Comparison of ENCODE assay signal across 9 mouse cellular contexts in genomic region chr2:112538783-112539182, GRCm38 (mm10). TPM values are rescaled to one million over a fixed set of nuclear protein-coding genes. Genes with fewer than 3 reads are reported as not detected.
DNase-seq lines count a peak whose midpoint lies in the region; ATAC-seq and TF ChIP-seq lines count a peak whose summit lies in the region.
"Had no signal": no experiment of that assay in that cellular context is flagged by ENCODE, and none has a peak within 500 bp of the region (broad histone marks: within the 10 kb centered on the region; RNA-seq: fewer than 3 reads in every experiment).

No protein-coding gene starts in this region.

- no peak overlapping the region for H3K4me2 ChIP-seq in intestine, postnatal 0 days (replicated peaks; ENCODE audit: low read depth)
- no peak overlapping the region for H3K4me2 ChIP-seq in intestine, embryonic 15.5 days (replicated peaks)
- H3K4me2 ChIP-seq in CH12.LX (ENCODE audit: insufficient read depth, low read depth, poor library complexity, severe bottlenecking): no peak overlapping the region
- H3K4me2 ChIP-seq: neural tube, embryonic 12.5 days had no signal

- H3K27ac ChIP-seq in intestine, postnatal 0 days (ENCODE audit: low read depth, low read length): no peak overlapping the region
- no peak overlapping the region for H3K27ac ChIP-seq in intestine, embryonic 15.5 days
- no peak overlapping the region for H3K27ac ChIP-seq in CH12.LX (ENCODE audit: insufficient read depth, low read depth)
- H3K27ac ChIP-seq: neural tube, embryonic 12.5 days had no signal

- no peak for TF ChIP-seq POLR2A in CH12.LX (IDR thresholded peaks at IDR 0.05; ENCODE audit: low read depth, low read length)

- peak; percentile 73 for TF ChIP-seq RAD21 in CH12.LX (IDR thresholded peaks at IDR 0.05; ENCODE audit: low read depth, low read length)

- H3K9me3 ChIP-seq in intestine, postnatal 0 days (ENCODE audit: control insufficient read depth): no peaks in the 10 kb centered on the region
- no peaks in the 10 kb centered on the region for H3K9me3 ChIP-seq in intestine, embryonic 15.5 days
- H3K9me3 ChIP-seq in CH12.LX (replicated peaks; ENCODE audit: low read length): no peaks in the 10 kb centered on the region
- H3K9me3 ChIP-seq: neural tube, embryonic 12.5 days had no signal

- TF ChIP-seq EP300 in CH12.LX (IDR thresholded peaks at IDR 0.05; ENCODE audit: low read length): no peak

- 100% methylated on average over 1 of the region's 1 CpGs for WGBS in intestine, postnatal 0 days
- 100% methylated on average over 1 of the region's 1 CpGs for WGBS in intestine, embryonic 15.5 days

- no peak for ATAC-seq in intestine, postnatal 0 days
- no peak for ATAC-seq in intestine, embryonic 15.5 days
- ATAC-seq in megakaryocyte, adult 5-6 weeks (ENCODE audit: poor library complexity, severe bottlenecking): no peak

- dilution Hi-C loops in CH12.LX (cut with MboI; ENCODE audit: extremely low pct_ligation_motif_present, extremely low pct_unique_long_range_greater_than_20kb, low sequenced_read_pairs): no loop called here

- no peaks in the 10 kb centered on the region for H3K36me3 ChIP-seq in intestine, postnatal 0 days (ENCODE audit: control insufficient read depth, insufficient read depth)
- H3K36me3 ChIP-seq in intestine, embryonic 15.5 days: no peaks in the 10 kb centered on the region
- peaks cover 0 to 6% of the 10 kb centered on the region in 2 experiments for H3K36me3 ChIP-seq in CH12.LX (replicated peaks in 1 of 2; ENCODE audit: control insufficient read depth in 1 of 2, insufficient read depth in 1 of 2, low read length in 1 of 2)
- H3K36me3 ChIP-seq: neural tube, embryonic 12.5 days had no signal

- no peaks in the 10 kb centered on the region for H3K79me2 ChIP-seq in CH12.LX (replicated peaks; ENCODE audit: control insufficient read depth, extremely low read depth, insufficient read depth, poor library complexity, severe bottlenecking)

- in situ Hi-C loops in CH12.LX (cut with MboI; ENCODE audit: low pct_ligation_motif_present, low pct_unique_long_range_greater_than_20kb, low sequenced_read_pairs): no loop called here

- H3K27me3 ChIP-seq in intestine, postnatal 0 days (replicated peaks; ENCODE audit: control insufficient read depth, insufficient read depth, low read length): no peaks in the 10 kb centered on the region
- H3K27me3 ChIP-seq in intestine, embryonic 15.5 days (replicated peaks): no peaks in the 10 kb centered on the region
- no peaks in the 10 kb centered on the region for H3K27me3 ChIP-seq in CH12.LX (replicated peaks)
- H3K27me3 ChIP-seq: neural tube, embryonic 12.5 days had no signal

- peak; percentile 71 for TF ChIP-seq CTCF in intestine, postnatal 0 days (IDR thresholded peaks at IDR 0.05; ENCODE audit: low read depth)
- peak; percentile 51 to 79; a peak in 2 of 4 replicates for TF ChIP-seq CTCF in CH12.LX (conservative IDR thresholded peaks at IDR 0.05 in 1 of 2, IDR thresholded peaks at IDR 0.05 in 1 of 2; ENCODE audit: low read depth in 2 of 2, low read length in 2 of 2)

- H3K4me3 ChIP-seq in intestine, postnatal 0 days (ENCODE audit: low read depth, low read length): no peak overlapping the region
- no peak overlapping the region for H3K4me3 ChIP-seq in intestine, embryonic 15.5 days (replicated peaks)
- H3K4me3 ChIP-seq in CH12.LX (replicated peaks in 1 of 3; ENCODE audit: low read depth in 2 of 3, low read length in 2 of 3, poor library complexity in 1 of 3): no peak overlapping the region
- H3K4me3 ChIP-seq: neural tube, embryonic 12.5 days had no signal

- DNase-seq in A20 (ENCODE audit: low read depth, low spot score) (peak; percentile 31), CH12.LX (ENCODE audit: extremely low read depth) (peak; percentile 37)
- peak; percentile 37 for DNase-seq in embryo, embryonic 10 days (ENCODE audit: low spot score)
- DNase-seq in spleen, postnatal 4 days (ENCODE audit: low spot score in 2 of 2): no peak

- no peaks in the 10 kb centered on the region for H3K4me1 ChIP-seq in intestine, postnatal 0 days (replicated peaks; ENCODE audit: control insufficient read depth, insufficient read depth, low read length)
- no peaks in the 10 kb centered on the region for H3K4me1 ChIP-seq in intestine, embryonic 15.5 days (replicated peaks)
- H3K4me1 ChIP-seq in CH12.LX (ENCODE audit: control insufficient read depth in 1 of 2, insufficient read depth in 2 of 2): no peaks in the 10 kb centered on the region
- H3K4me1 ChIP-seq: neural tube, embryonic 12.5 days had no signal

- no peak overlapping the region for H3K9ac ChIP-seq in intestine, postnatal 0 days (ENCODE audit: low read depth, low read length)
- no peak overlapping the region for H3K9ac ChIP-seq in intestine, embryonic 15.5 days
- no peak overlapping the region for H3K9ac ChIP-seq in CH12.LX (ENCODE audit: insufficient read depth, low read depth)
- H3K9ac ChIP-seq: neural tube, embryonic 12.5 days had no signal

TF ChIP-seq in CH12.LX, 34 proteins besides CTCF, POLR2A, EP300 and RAD21:
- TF ChIP-seq E2F4 (IDR thresholded peaks at IDR 0.05; ENCODE audit: insufficient replicate concordance, low read depth, low read length) (no peak), MEF2A (IDR thresholded peaks at IDR 0.05; ENCODE audit: borderline replicate concordance, low read depth, low read length) (no peak), UBTF (IDR thresholded peaks at IDR 0.05; ENCODE audit: low read depth, low read length) (no peak), SIN3A (IDR thresholded peaks at IDR 0.05; ENCODE audit: low read length) (no peak), SMC3 (IDR thresholded peaks at IDR 0.05; ENCODE audit: low read depth, low read length) (peak; percentile 65), MAZ (IDR thresholded peaks at IDR 0.05; ENCODE audit: low read depth, low read length) (no peak), ZMIZ1 (IDR thresholded peaks at IDR 0.05; ENCODE audit: low read depth, low read length) (no peak), RCOR1 (conservative IDR thresholded peaks at IDR 0.05; ENCODE audit: low read depth, low read length) (no peak), ZNF384 (IDR thresholded peaks at IDR 0.05; ENCODE audit: low read depth, low read length) (no peak), ETS1 (conservative IDR thresholded peaks at IDR 0.05; ENCODE audit: low read depth, low read length) (no peak), ELF1 (IDR thresholded peaks at IDR 0.05; ENCODE audit: low read depth, low read length) (0 out of 2 replicates have a peak, but pooled peaks have one; percentile 19)

RNA-seq across cellular contexts. Expression of gene Aven, which starts 46.0 kb away (rescaled TPM):
- 5.0 and 5.9 TPM in 2 replicates for polyA plus RNA-seq in intestine, postnatal 0 days (2015; fragmentation: Nextera tagmentation; extraction: Ambion mirVana)
- polyA plus RNA-seq in intestine, embryonic 15.5 days (2015; fragmentation: Nextera tagmentation; extraction: Ambion mirVana): 8.4 and 11.9 TPM in 2 replicates
- total RNA-seq in CH12.LX (2012; rRNA removed): 21.2 and 22.9 TPM in 2 replicates
- 33.9 and 40.1 TPM in 2 replicates for total RNA-seq in CH12.LX (2014; rRNA removed)
- 44.3 and 58.5 TPM in 2 replicates for polyA plus RNA-seq in CH12.LX (2012; ENCODE audit: insufficient read length, low read depth)
- total RNA-seq in megakaryocyte, adult 5-6 weeks (2015): 5.2 and 8.6 TPM in 2 replicates
- total RNA-seq in megakaryocyte, adult 5-6 weeks (2017): 11.4 and 18.4 TPM in 2 replicates

RNA-seq across cellular contexts. Expression of gene Chrm5, which starts 58.2 kb away (rescaled TPM):
- not detected in 2 replicates for polyA plus RNA-seq in intestine, postnatal 0 days (2015; fragmentation: Nextera tagmentation; extraction: Ambion mirVana)
- polyA plus RNA-seq in intestine, embryonic 15.5 days (2015; fragmentation: Nextera tagmentation; extraction: Ambion mirVana): 0.09 TPM in 1 of 2 replicates, not detected in the other
- not detected in 2 replicates for total RNA-seq in CH12.LX (2012; rRNA removed)
- not detected in 2 replicates for total RNA-seq in CH12.LX (2014; rRNA removed)
- not detected in 2 replicates for polyA plus RNA-seq in CH12.LX (2012; ENCODE audit: insufficient read length, low read depth)
- total RNA-seq in megakaryocyte, adult 5-6 weeks (2015): not detected in 2 replicates
- not detected in 2 replicates for total RNA-seq in megakaryocyte, adult 5-6 weeks (2017)
- polyA plus RNA-seq: heart, embryonic 14.5 days had no signal

Comparison
In these comparisons a context has a peak if more than half of its experiments do, and no peak if none do; other contexts are left out.
1. DNase-seq: peak in A20 (single experiment), CH12.LX (single experiment) and embryo, embryonic 10 days (single experiment); none in spleen, postnatal 4 days (0 of 2).